Mouse (Mus musculus): ENCODE data around the gene Hist1h2ah. TPM values are rescaled to one million over a fixed set of nuclear protein-coding genes. Genes with fewer than 3 reads are reported as not detected.

The Hist1h2ah gene
- total and polyA plus RNA-seq, 3 experiments: 3.7 to 1,284 TPM; not detected in 1

- TF ChIP-seq RCOR1 (IDR thresholded peaks at IDR 0.05; ENCODE audit: low read depth, low read length): no peak
- TF ChIP-seq ZC3H11A (IDR thresholded peaks at IDR 0.05; ENCODE audit: low read depth, low read length): no peak
- no peak for TF ChIP-seq MAFK (IDR thresholded peaks at IDR 0.05; ENCODE audit: borderline replicate concordance, low read depth, low read length)
- no peak for TF ChIP-seq ETS1 (IDR thresholded peaks at IDR 0.05; ENCODE audit: low read depth, low read length)
- TF ChIP-seq ZNF384 (IDR thresholded peaks at IDR 0.05; ENCODE audit: low read depth, low read length): peak; percentile 43
- no peak for TF ChIP-seq CHD1 (IDR thresholded peaks at IDR 0.05; ENCODE audit: low read depth, low read length)
- TF ChIP-seq ZKSCAN1 (IDR thresholded peaks at IDR 0.05; ENCODE audit: low read depth, low read length): no peak
- TF ChIP-seq HCFC1 (IDR thresholded peaks at IDR 0.05; ENCODE audit: low read depth, low read length): no peak
- Histone ChIP-seq H3K9ac (ENCODE audit: control insufficient read depth, low read depth, low read length, poor library complexity, severe bottlenecking) (no peak overlapping the region), H3K36me3 (ENCODE audit: control insufficient read depth in 1 of 2, insufficient read depth in 2 of 2, low read length in 2 of 2) (peaks cover 0 to 16% of the 10 kb centered on the region in 2 experiments; a peak in 2 of 4 replicates), H3K79me2 (ENCODE audit: control insufficient read depth, insufficient read depth, low read length, poor library complexity) (no peaks in the 10 kb centered on the region), H3K4me3 (ENCODE audit: control insufficient read depth in 1 of 2, insufficient read depth in 1 of 2, low read depth in 2 of 2, low read length in 2 of 2) (no peak overlapping the region), H3K27ac (ENCODE audit: control insufficient read depth, low read depth, low read length) (no peak overlapping the region), H3K4me1 (ENCODE audit: control insufficient read depth in 1 of 2, insufficient read depth in 2 of 2, low read length in 2 of 2) (peaks cover 0 to 24% of the 10 kb centered on the region in 2 experiments; a peak in 2 of 4 replicates), H3K9me3 (replicated peaks; ENCODE audit: insufficient read depth, low read length) (no peaks in the 10 kb centered on the region), H3K27me3 (ENCODE audit: control insufficient read depth in 1 of 2, insufficient read depth in 2 of 2, low read length in 2 of 2) (peaks cover 2 to 6% of the 10 kb centered on the region in 2 experiments; a peak in 3 of 4 replicates)
- DNase-seq (ENCODE audit: low read depth, low spot score): no peak
Measured at GRCm38 (mm10) chr13:21998412-21998811, 37.0 kb downstream of the Hist1h2ah start.

DNA sequence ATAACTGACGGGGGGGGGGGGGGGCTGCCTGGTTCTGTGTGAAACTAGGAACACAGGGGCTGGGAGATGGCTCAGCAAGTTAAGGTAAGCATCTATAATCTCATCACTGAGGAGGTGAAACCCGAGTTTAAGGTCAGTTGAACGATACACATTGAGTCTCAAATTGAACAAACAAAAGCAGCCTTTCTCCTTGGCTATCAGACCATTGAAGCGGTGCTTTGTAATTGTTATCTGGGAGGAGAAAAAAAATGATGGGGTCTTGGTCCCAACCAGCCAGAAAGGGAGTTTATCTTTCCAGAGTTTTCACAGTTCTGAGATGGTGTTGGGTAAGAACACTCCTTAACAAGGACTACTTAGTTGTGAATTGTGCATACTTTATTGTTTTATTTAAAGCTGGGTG is 37.5 kb downstream of the Hist1h2ah start:
- H3K27me3 ChIP-seq (ENCODE audit: control insufficient read depth in 1 of 2, insufficient read depth in 2 of 2, low read length in 2 of 2): peaks cover 2 to 6% of the 10 kb centered on the region in 2 experiments; a peak in 3 of 4 replicates
- no peak for DNase-seq (ENCODE audit: low read depth, low spot score)
- H3K36me3 ChIP-seq (ENCODE audit: control insufficient read depth in 1 of 2, insufficient read depth in 2 of 2, low read length in 2 of 2): peaks cover 0 to 16% of the 10 kb centered on the region in 2 experiments; a peak in 2 of 4 replicates
- no peak overlapping the region; a peak in 1 of 4 replicates for H3K4me3 ChIP-seq (ENCODE audit: control insufficient read depth in 1 of 2, insufficient read depth in 1 of 2, low read depth in 2 of 2, low read length in 2 of 2)
- H3K79me2 ChIP-seq (ENCODE audit: control insufficient read depth, insufficient read depth, low read length, poor library complexity): no peaks in the 10 kb centered on the region
- peaks cover 0 to 23% of the 10 kb centered on the region in 2 experiments; a peak in 1 of 4 replicates for H3K4me1 ChIP-seq (ENCODE audit: control insufficient read depth in 1 of 2, insufficient read depth in 2 of 2, low read length in 2 of 2)
- no peak overlapping the region for H3K27ac ChIP-seq (ENCODE audit: control insufficient read depth, low read depth, low read length)
- no peaks in the 10 kb centered on the region for H3K9me3 ChIP-seq (replicated peaks; ENCODE audit: insufficient read depth, low read length)
- H3K9ac ChIP-seq (ENCODE audit: control insufficient read depth, low read depth, low read length, poor library complexity, severe bottlenecking): no peak overlapping the region
- no peak for TF ChIP-seq NRF1 (IDR thresholded peaks at IDR 0.05; ENCODE audit: insufficient read depth, low read depth, low read length, poor library complexity, severe bottlenecking)
- no peak for TF ChIP-seq ETS1 (IDR thresholded peaks at IDR 0.05; ENCODE audit: low read depth, low read length)
- TF ChIP-seq RAD21 (IDR thresholded peaks at IDR 0.05; ENCODE audit: low read depth, low read length): no peak
- no peak for TF ChIP-seq TAL1 (IDR thresholded peaks at IDR 0.05; ENCODE audit: low read length)
- TF ChIP-seq MAZ (IDR thresholded peaks at IDR 0.05; ENCODE audit: low read depth, low read length): no peak
- no peak for TF ChIP-seq ZMIZ1 (IDR thresholded peaks at IDR 0.05; ENCODE audit: low read depth, low read length)
- no peak for TF ChIP-seq MAX (IDR thresholded peaks at IDR 0.05; ENCODE audit: low read length)
- TF ChIP-seq POLR2AphosphoS5 (IDR thresholded peaks at IDR 0.05; ENCODE audit: borderline replicate concordance, low read depth, low read length): no peak
